Mouse (Mus musculus) heart, adult 2 months (tissue): ENCODE results near the gene Mrc2. TPM values are rescaled to one million over a fixed set of nuclear protein-coding genes. Genes with fewer than 3 reads are reported as not detected.

Experiments used
- DNase-seq, 2 experiments: peaks; one replicate each; pipeline ENCODE4 v3.0.0; 2021
- H3K27ac ChIP-seq: fragments of 200-600 bp; 2 replicates; pipeline ENCODE4 v1.8.1; 2022
- H3K27me3 ChIP-seq: fragments of 200-500 bp; 2 replicates; pipeline ENCODE4 v1.6.1; 2012; ENCODE audit warnings: mild to moderate bottlenecking, low read length, inconsistent platforms, mixed read lengths; ENCODE audit not compliant: control insufficient read depth, insufficient read depth
- H3K36me3 ChIP-seq: fragments of 200-500 bp; 2 replicates; pipeline ENCODE4 v1.6.1; 2012; ENCODE audit warnings: low read length, inconsistent platforms; ENCODE audit not compliant: control insufficient read depth, insufficient read depth
- H3K4me1 ChIP-seq: fragments of 200-500 bp; 2 replicates; pipeline ENCODE4 v1.6.1; 2011; ENCODE audit warnings: low read length; ENCODE audit not compliant: control insufficient read depth, insufficient read depth
- H3K4me3 ChIP-seq: fragments of 200-600 bp; 2 replicates; pipeline ENCODE4 v1.8.1; 2022
- H3K79me2 ChIP-seq: fragments of 200-500 bp; replicated peaks from 2 replicates; pipeline ENCODE4 v1.6.1; 2012; ENCODE audit warnings: mild to moderate bottlenecking, inconsistent platforms, low read length, moderate library complexity, mixed read lengths; ENCODE audit not compliant: control insufficient read depth, insufficient read depth
- H3K9ac ChIP-seq: fragments of 200-500 bp; 2 replicates; pipeline ENCODE4 v1.6.1; 2012; ENCODE audit warnings: low read depth, mild to moderate bottlenecking, control low read depth, inconsistent platforms, low read length, mixed read lengths
- CTCF ChIP-seq: fragments of 200-600 bp; IDR thresholded peaks from 2 replicates; pipeline ENCODE4 v1.8.1; 2022; ENCODE audit warnings: antibody characterized with exemption, mild to moderate bottlenecking, moderate library complexity
- EP300 ChIP-seq: fragments of 200-500 bp; IDR thresholded peaks from 2 replicates; pipeline ENCODE4 v1.6.1; 2011; ENCODE audit warnings: low read depth, low read length, control low read depth; ENCODE audit not compliant: insufficient read depth
- POLR2A ChIP-seq: fragments of 200-500 bp; IDR thresholded peaks from 2 replicates; pipeline ENCODE4 v1.6.1; 2011; ENCODE audit warnings: mild to moderate bottlenecking, low read depth, low read length, control low read depth; ENCODE audit not compliant: insufficient read depth
- WGBS: fragments of 180-500 bp; shearing (Covaris S2); methylation state at CpG from one replicate; pipeline ENCODE4 v1.1.7; 2018; 5-methylcytosine and 5-hydroxymethylcytosine counted together
- intact Hi-C: fragments of 180-260 bp; cut with DNase I; formaldehyde crosslinking; loops from one replicate; pipeline ENCODE4 v1.15.1; 2025
- long read RNA-seq: library from polyadenylated mRNA; stranded (forward); transcript quantifications from one replicate; pipeline ENCODE4 v2.0.0, GENCODE M21; 2021
- polyA plus RNA-seq: library from polyadenylated mRNA; depleted of rRNA; stranded (reverse); fragments of >200 nt; gene quantifications from 2 replicates; pipeline ENCODE4 v1.2.3, GENCODE M21; 2012; rRNA removed
- total RNA-seq, 2 experiments: library from RNA; stranded (reverse); gene quantifications; 2 replicates each; pipeline ENCODE4 v1.2.3; 2021

Mrc2 gene
- 10 to 100 TPM; 13.9 to 17.5 TPM for total RNA-seq
- 11.2 and 14.5 TPM in 2 replicates for polyA plus RNA-seq
- long read RNA-seq, full-length matches to known transcripts: 2 of 2 reads
- long read RNA-seq, partial matches to known transcripts: 0 of 2 reads
- long read RNA-seq, other reads (novel, unspliced or antisense): 0 of 2 reads

GRCm38 (mm10) chr11:105292124-105293071, at the start of gene Mrc2:
Gene Mrc2 (plus strand): TSS chr11:105292643.
- no peaks in the 10 kb centered on the region for H3K79me2 ChIP-seq
- WGBS: 2% methylated on average over 66 of the region's 75 CpGs
- H3K36me3 ChIP-seq: no peaks in the 10 kb centered on the region
- peak within 1 kb of the TSS; percentile 76 for H3K9ac ChIP-seq
- H3K27ac ChIP-seq: peak within 1 kb of the TSS; percentile 79
- peak; percentile 83 to 84 for DNase-seq
- peaks cover 7% of the 10 kb centered on the region for H3K4me1 ChIP-seq
- 0 out of 2 replicates have a peak, but pooled peaks cover 5% of the 10 kb centered on the region for H3K27me3 ChIP-seq
- TF ChIP-seq POLR2A (peak; percentile 68), CTCF (no peak)
- peak within 1 kb of the TSS; percentile 48 for H3K4me3 ChIP-seq
- intact Hi-C loops: no loop called here

- Histone ChIP-seq H3K36me3 (peaks cover 12% of the 10 kb centered on the region), H3K27ac (no peak overlapping the region)
- no peak for TF ChIP-seq EP300
- no peak for TF ChIP-seq CTCF
- TF ChIP-seq POLR2A: no peak
Observed at GRCm38 (mm10) chr11:105246369-105246768, 46.1 kb upstream of the Mrc2 start.

GRCm38 (mm10) chr11:105246785-105247184, 45.7 kb upstream of the Mrc2 start:
- DNase-seq: no peak
- 81% methylated on average over 6 of the region's 6 CpGs for WGBS
- TF ChIP-seq EP300 (no peak), CTCF (no peak), POLR2A (no peak)
- Histone ChIP-seq H3K4me3 (no peak overlapping the region), H3K27ac (no peak overlapping the region), H3K27me3 (no peaks in the 10 kb centered on the region), H3K36me3 (peaks cover 12% of the 10 kb centered on the region), H3K79me2 (no peaks in the 10 kb centered on the region), H3K9ac (no peak overlapping the region), H3K4me1 (no peaks in the 10 kb centered on the region)
- intact Hi-C loops: no loop called here

More at GRCm38 (mm10) chr11:105246369-105246768, 46.1 kb upstream of the Mrc2 start:
- no peak for DNase-seq
- intact Hi-C loops: no loop called here
- Histone ChIP-seq H3K4me1 (no peaks in the 10 kb centered on the region), H3K27me3 (no peaks in the 10 kb centered on the region), H3K9ac (no peak overlapping the region), H3K4me3 (no peak overlapping the region), H3K79me2 (no peaks in the 10 kb centered on the region)
- 65% methylated on average over 1 of the region's 1 CpGs for WGBS

- intact Hi-C loops: no loop called here
- no peak for DNase-seq
- no peaks in the 10 kb centered on the region for H3K79me2 ChIP-seq
- H3K36me3 ChIP-seq: peaks cover 12% of the 10 kb centered on the region
- WGBS: 93% methylated on average over 5 of the region's 5 CpGs
- no peak for TF ChIP-seq CTCF
- TF ChIP-seq POLR2A: no peak
- no peak for TF ChIP-seq EP300
- no peak overlapping the region for H3K27ac ChIP-seq
- no peaks in the 10 kb centered on the region for H3K4me1 ChIP-seq
- no peak overlapping the region for H3K9ac ChIP-seq
- H3K4me3 ChIP-seq: no peak overlapping the region
- H3K27me3 ChIP-seq: no peaks in the 10 kb centered on the region
Observed at GRCm38 (mm10) chr11:105247321-105247720, 45.1 kb upstream of the Mrc2 start.

DNA sequence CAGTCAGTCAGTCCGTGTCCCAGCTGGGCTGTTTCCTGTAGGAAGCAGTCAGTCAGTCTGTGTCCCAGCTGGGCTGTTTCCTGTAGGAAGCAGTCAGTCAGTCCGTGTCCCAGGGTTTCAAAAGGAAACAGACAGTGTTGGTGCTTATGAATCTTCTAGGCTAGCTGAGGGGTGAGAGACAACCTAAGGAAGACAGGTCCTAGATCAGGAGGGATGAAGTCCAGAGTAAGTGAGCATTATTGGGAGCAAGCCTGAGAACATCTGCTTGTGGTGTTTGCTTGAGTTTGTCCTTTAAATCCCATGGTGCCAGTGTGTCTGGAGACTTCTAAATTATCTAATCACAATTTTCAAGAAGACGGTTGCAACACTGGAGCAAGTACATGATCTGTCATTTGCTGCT, 32.7 kb upstream of the Mrc2 start:
- H3K9ac ChIP-seq: no peak overlapping the region
- no peaks in the 10 kb centered on the region for H3K27me3 ChIP-seq
- WGBS: 43% methylated on average over 3 of the region's 3 CpGs
- H3K4me3 ChIP-seq: no peak overlapping the region
- H3K36me3 ChIP-seq: peaks cover 20% of the 10 kb centered on the region
- no peak for TF ChIP-seq POLR2A
- TF ChIP-seq CTCF: no peak
- no peak for TF ChIP-seq EP300
- no peaks in the 10 kb centered on the region; the same call in 1 of the 2 replicates for H3K79me2 ChIP-seq
- DNase-seq: no peak
- no peaks in the 10 kb centered on the region for H3K4me1 ChIP-seq
- H3K27ac ChIP-seq: no peak overlapping the region; the same call in 1 of the 2 replicates
- intact Hi-C loops: no loop called here

- DNase-seq: no peak
- H3K4me3 ChIP-seq: no peak overlapping the region
- intact Hi-C loops: no loop called here
- no peaks in the 10 kb centered on the region; the same call in 1 of the 2 replicates for H3K79me2 ChIP-seq
- TF ChIP-seq POLR2A (no peak), CTCF (no peak), EP300 (no peak)
- WGBS: 81% methylated on average over 5 of the region's 5 CpGs
- H3K27me3 ChIP-seq: no peaks in the 10 kb centered on the region
- H3K36me3 ChIP-seq: peaks cover 20% of the 10 kb centered on the region
- no peak overlapping the region for H3K27ac ChIP-seq
- no peaks in the 10 kb centered on the region for H3K4me1 ChIP-seq
- no peak overlapping the region for H3K9ac ChIP-seq
Observed at GRCm38 (mm10) chr11:105261116-105261515, 31.3 kb upstream of the Mrc2 start.
